Mouse (Mus musculus): ENCODE results near the gene Rbm20. TPM values are rescaled to one million over a fixed set of nuclear protein-coding genes. Genes with fewer than 3 reads are reported as not detected.

Rbm20 gene
- polyA plus RNA-seq, 1 experiment from 2014 or later = 0.59 TPM

DNA sequence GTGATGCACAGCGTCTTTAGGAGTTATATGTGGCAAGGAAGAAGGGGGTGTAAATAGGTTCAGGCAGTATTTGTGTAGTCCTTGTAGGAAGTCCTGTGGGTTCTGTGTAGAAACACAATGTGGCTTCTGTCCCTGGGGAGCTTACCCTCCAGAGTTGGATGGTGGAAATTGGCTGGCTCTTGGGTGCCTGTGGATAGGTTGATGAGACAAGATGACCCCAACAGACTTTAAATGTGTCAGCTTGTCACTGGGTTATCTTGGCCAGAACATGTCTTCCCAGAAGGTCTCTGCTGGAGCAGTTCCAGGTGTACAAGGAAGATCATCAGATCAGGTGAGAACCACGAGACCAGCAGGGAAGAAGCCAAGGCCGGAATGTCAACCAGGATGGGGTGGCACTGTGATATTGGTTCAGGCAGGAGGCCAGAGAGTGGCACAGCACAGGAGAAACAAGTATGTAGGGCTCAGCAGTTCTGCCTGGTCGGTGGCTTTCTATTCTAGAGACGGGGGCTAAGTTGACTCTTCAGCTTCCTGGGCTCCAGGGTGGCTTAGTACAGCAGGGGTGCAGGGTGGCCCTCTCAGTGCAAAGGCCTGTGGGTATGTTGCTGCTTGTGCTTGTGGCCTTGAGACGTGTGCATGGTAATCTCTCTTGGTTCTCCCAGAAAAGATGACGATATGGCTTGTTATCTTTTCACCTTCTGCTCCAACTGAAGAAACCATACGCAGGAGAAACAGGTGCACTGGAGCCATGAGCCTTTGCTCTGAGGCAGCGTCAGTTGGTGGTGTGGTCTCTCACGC is 209.7 kb downstream of the Rbm20 start:
- Histone ChIP-seq H3K4me2 (no peak overlapping the region), H3K4me3 (ENCODE audit: low read depth, low read length) (no peak overlapping the region), H3K27me3 (ENCODE audit: insufficient read depth, low read length) (no peaks in the 10 kb centered on the region), H3K9ac (no peak overlapping the region), H3K27ac (ENCODE audit: low read depth) (no peak overlapping the region), H3K4me1 (ENCODE audit: insufficient read depth) (peaks cover 8% of the 10 kb centered on the region), H3K36me3 (ENCODE audit: insufficient read depth) (no peaks in the 10 kb centered on the region), H3K9me3 (ENCODE audit: low read depth, low read length) (no peaks in the 10 kb centered on the region)
- no peak for TF ChIP-seq CTCF (IDR thresholded peaks at IDR 0.05; ENCODE audit: low read depth)
- 86% methylated on average over 10 of the region's 10 CpGs for WGBS
- ATAC-seq (ENCODE audit: insufficient read depth) (no peak), DNase-seq (no peak)

DNA sequence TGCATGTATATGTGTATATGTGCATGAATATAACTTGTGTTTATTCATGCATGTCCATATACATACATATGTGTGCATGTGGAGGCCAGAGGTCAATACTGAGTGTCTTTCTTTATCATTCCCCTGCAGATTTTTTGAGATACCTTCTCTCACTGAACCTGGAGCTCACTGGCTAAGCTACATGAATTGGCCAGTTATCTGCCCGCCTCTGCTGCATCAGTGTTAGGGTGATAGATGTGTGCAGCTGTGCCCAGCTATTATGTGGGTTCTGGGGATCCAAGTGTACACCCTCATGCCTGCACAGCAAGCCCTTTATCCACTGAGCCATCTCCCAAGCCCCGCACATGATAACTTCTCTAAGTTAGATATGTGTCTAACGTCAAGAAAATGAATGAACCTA is 210.7 kb downstream of the Rbm20 start:
- no peak for ATAC-seq (ENCODE audit: insufficient read depth)
- Histone ChIP-seq H3K9ac (no peak overlapping the region), H3K27me3 (ENCODE audit: insufficient read depth, low read length) (no peaks in the 10 kb centered on the region), H3K4me2 (no peak overlapping the region), H3K27ac (ENCODE audit: low read depth) (no peak overlapping the region), H3K36me3 (ENCODE audit: insufficient read depth) (no peaks in the 10 kb centered on the region), H3K4me1 (ENCODE audit: insufficient read depth) (peaks cover 18% of the 10 kb centered on the region), H3K4me3 (ENCODE audit: low read depth, low read length) (no peak overlapping the region), H3K9me3 (ENCODE audit: low read depth, low read length) (no peaks in the 10 kb centered on the region)
- no peak for DNase-seq
- no peak for TF ChIP-seq CTCF (IDR thresholded peaks at IDR 0.05; ENCODE audit: low read depth)
- 81% methylated on average over 3 of the region's 3 CpGs for WGBS

DNA sequence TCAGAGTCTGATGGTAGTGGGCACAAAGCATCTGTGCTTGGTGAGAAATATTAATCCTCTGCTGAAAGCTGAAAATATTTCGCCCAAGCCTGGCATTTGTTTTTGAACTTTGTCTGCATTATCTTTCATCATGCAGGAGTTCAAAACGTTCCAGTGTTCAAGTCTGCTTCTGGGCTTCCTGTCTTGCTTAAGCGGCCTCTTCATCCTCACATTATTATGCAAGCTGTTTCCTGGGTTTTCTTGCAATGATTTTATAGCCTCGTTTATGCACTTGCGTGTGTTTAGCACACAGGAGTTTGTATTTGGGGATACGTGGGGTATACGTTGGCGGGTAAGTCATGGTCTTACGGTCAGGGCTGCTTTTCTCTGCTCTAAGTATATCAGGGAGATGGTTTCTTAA is 211.2 kb downstream of the Rbm20 start:
- no peak for ATAC-seq (ENCODE audit: insufficient read depth)
- no peak overlapping the region for H3K4me2 ChIP-seq

DNA sequence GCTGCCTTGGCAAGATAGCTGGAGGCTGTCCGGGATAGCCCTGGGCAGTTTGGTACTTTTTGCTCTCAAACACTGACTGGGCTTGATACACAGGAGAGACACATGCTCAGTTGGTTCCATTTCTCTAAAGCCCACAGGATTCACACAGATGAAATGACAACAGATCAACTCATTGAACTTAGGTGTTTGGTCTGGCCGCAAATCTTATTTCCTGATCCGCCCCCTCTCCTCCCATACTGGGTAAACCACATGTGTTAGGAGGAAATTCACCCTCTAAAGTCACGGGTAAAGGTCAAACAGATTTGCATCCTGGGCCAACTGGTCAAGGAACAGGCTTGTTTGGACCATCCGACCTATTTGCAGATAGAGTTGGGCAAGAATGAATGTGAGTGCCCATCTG is 212.4 kb downstream of the Rbm20 start:
- Histone ChIP-seq H3K4me2 (no peak overlapping the region), H3K9me3 (ENCODE audit: low read depth, low read length) (no peaks in the 10 kb centered on the region), H3K9ac (no peak overlapping the region), H3K4me1 (ENCODE audit: insufficient read depth) (peaks cover 27% of the 10 kb centered on the region), H3K36me3 (ENCODE audit: insufficient read depth) (no peaks in the 10 kb centered on the region), H3K27me3 (ENCODE audit: insufficient read depth, low read length) (no peaks in the 10 kb centered on the region), H3K4me3 (ENCODE audit: low read depth, low read length) (no peak overlapping the region), H3K27ac (ENCODE audit: low read depth) (no peak overlapping the region)
- WGBS = 62% methylated on average over 5 of the region's 5 CpGs
- ATAC-seq (ENCODE audit: insufficient read depth) (no peak), DNase-seq (no peak)
- no peak for TF ChIP-seq CTCF (IDR thresholded peaks at IDR 0.05; ENCODE audit: low read depth)

More for the DNA sequence above, 211.2 kb downstream of the Rbm20 start:
- WGBS = 70% methylated on average over 9 of the region's 9 CpGs
- H3K27ac ChIP-seq (ENCODE audit: low read depth) = no peak overlapping the region
- no peak overlapping the region for H3K9ac ChIP-seq
- peaks cover 22% of the 10 kb centered on the region for H3K4me1 ChIP-seq (ENCODE audit: insufficient read depth)
- no peak for TF ChIP-seq CTCF (IDR thresholded peaks at IDR 0.05; ENCODE audit: low read depth)
- no peaks in the 10 kb centered on the region for H3K27me3 ChIP-seq (ENCODE audit: insufficient read depth, low read length)
- H3K36me3 ChIP-seq (ENCODE audit: insufficient read depth) = no peaks in the 10 kb centered on the region
- DNase-seq = no peak
- no peaks in the 10 kb centered on the region for H3K9me3 ChIP-seq (ENCODE audit: low read depth, low read length)
- H3K4me3 ChIP-seq (ENCODE audit: low read depth, low read length) = no peak overlapping the region

DNA sequence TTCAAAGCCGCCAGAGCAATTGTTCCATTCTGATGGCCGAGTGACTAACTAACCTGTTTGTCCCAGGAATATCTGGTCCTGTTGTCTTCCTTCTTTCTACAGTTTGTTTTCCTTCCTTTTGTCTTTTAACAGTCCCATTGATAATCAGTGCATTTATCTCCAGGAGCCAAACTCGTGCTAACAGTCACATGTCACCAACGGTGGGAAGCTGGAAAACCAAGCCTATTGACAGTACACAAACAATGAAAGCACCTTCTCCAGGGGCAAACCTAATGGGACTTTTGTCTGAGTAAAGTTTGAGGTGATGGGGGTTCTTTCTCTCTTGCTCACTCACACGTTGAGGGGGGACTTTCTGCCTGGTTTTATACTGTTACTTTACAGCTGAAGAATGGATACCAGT is 213.2 kb downstream of the Rbm20 start:
- H3K4me3 ChIP-seq (ENCODE audit: low read depth, low read length) = no peak overlapping the region
- H3K4me2 ChIP-seq = no peak overlapping the region
- no peak for ATAC-seq (ENCODE audit: insufficient read depth)
- peaks cover 27% of the 10 kb centered on the region for H3K4me1 ChIP-seq (ENCODE audit: insufficient read depth)
- no peak for DNase-seq
- no peaks in the 10 kb centered on the region for H3K9me3 ChIP-seq (ENCODE audit: low read depth, low read length)
- no peak overlapping the region for H3K27ac ChIP-seq (ENCODE audit: low read depth)
- H3K27me3 ChIP-seq (ENCODE audit: insufficient read depth, low read length) = no peaks in the 10 kb centered on the region
- no peak overlapping the region for H3K9ac ChIP-seq
- H3K36me3 ChIP-seq (ENCODE audit: insufficient read depth) = no peaks in the 10 kb centered on the region
- WGBS = 54% methylated on average over 5 of the region's 5 CpGs
- no peak for TF ChIP-seq CTCF (IDR thresholded peaks at IDR 0.05; ENCODE audit: low read depth)

DNA sequence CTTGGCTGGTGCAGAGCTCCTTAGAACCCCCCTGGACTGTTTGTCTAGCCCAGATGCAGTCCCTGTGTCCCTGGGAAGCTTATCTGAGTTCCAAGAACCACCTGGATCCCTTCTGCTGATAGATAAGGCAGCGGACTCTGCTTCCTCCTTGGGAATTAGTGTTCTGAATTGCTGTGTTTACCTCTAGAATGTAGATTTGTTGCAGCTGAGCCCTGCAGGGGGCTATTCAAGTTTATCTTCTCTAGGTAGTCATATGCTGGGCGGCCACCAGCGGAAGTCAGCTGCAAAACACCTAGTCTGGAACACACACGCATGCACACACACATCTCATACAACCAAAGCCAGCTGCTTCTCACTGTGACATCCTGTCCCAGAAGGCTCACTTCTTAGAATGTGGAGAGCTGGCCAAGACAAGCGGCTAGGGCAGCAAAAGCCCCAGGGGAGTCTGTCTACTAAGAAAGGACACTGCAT is 213.7 kb downstream of the Rbm20 start:
- Histone ChIP-seq H3K4me2 (no peak overlapping the region), H3K9me3 (ENCODE audit: low read depth, low read length) (no peaks in the 10 kb centered on the region), H3K4me3 (ENCODE audit: low read depth, low read length) (no peak overlapping the region), H3K27ac (ENCODE audit: low read depth) (no peak overlapping the region; the same call in 1 of the 2 replicates), H3K36me3 (ENCODE audit: insufficient read depth) (no peaks in the 10 kb centered on the region), H3K4me1 (ENCODE audit: insufficient read depth) (peaks cover 27% of the 10 kb centered on the region), H3K9ac (no peak overlapping the region), H3K27me3 (ENCODE audit: insufficient read depth, low read length) (no peaks in the 10 kb centered on the region)
- 50% methylated on average over 5 of the region's 5 CpGs for WGBS
- no peak for ATAC-seq (ENCODE audit: insufficient read depth)
- no peak for TF ChIP-seq CTCF (IDR thresholded peaks at IDR 0.05; ENCODE audit: low read depth)
- peak; percentile 42 for DNase-seq

DNA sequence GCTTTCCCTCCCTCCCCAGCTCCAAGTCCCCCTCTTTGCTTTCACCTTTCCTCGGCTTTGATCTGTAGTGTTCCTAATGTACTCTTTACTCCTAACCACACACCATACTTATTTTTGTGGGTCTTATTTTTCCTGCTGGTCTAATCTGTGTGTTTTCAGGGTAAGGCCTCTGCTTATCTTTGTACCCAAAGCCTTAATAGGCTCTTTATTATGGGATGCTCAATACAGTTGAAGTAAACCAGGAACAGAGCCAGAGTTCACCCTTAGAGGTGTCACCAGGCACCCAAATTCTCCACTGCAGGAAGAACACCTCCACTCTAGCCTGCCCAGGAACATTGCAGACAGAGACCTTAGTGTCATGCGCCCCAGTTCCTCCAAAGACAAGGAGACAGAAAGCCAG is 214.5 kb downstream of the Rbm20 start:
- H3K36me3 ChIP-seq (ENCODE audit: insufficient read depth) = no peaks in the 10 kb centered on the region
- H3K9me3 ChIP-seq (ENCODE audit: low read depth, low read length) = no peaks in the 10 kb centered on the region
- 78% methylated on average over 2 of the region's 2 CpGs for WGBS
- no peak for TF ChIP-seq CTCF (IDR thresholded peaks at IDR 0.05; ENCODE audit: low read depth)
- H3K4me2 ChIP-seq = no peak overlapping the region
- no peaks in the 10 kb centered on the region for H3K27me3 ChIP-seq (ENCODE audit: insufficient read depth, low read length)
- no peak overlapping the region for H3K4me3 ChIP-seq (ENCODE audit: low read depth, low read length)
- ATAC-seq (ENCODE audit: insufficient read depth) = peak; percentile 50; the same call in 1 of the 2 replicates
- peaks cover 27% of the 10 kb centered on the region for H3K4me1 ChIP-seq (ENCODE audit: insufficient read depth)
- H3K9ac ChIP-seq = no peak overlapping the region
- peak overlapping the region; percentile 91 for H3K27ac ChIP-seq (ENCODE audit: low read depth)
- no peak for DNase-seq
